Mouse (Mus musculus): ENCODE measurements around the gene Pick1.

DNA sequence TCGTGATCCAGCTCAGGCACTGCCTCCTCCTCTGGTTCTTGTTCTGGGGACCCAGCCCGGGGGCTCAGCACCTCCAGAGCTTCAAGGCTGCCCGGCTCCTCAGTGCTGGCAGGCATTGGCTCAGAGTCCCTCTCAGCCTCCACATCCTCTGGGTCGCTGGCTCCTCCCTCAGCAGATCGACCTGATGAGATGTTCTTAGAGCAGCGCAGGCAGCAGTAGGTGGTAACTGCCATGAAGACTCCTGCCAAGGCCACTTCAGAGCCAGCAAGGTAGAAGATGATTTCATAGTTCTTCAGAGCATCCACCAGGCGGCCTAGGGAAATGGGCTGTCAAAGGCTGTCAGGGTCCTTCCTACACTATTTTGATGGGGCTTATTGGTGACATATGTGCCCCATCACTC, 22.2 kb downstream of the Pick1 start:
- no peak for TF ChIP-seq CTCF (IDR thresholded peaks at IDR 0.05; ENCODE audit: borderline replicate concordance, extremely low read depth, insufficient read depth, insufficient read length)
- TF ChIP-seq POLR2A (IDR thresholded peaks at IDR 0.05; ENCODE audit: borderline replicate concordance, extremely low read depth, insufficient read depth, insufficient read length, poor library complexity, severe bottlenecking), result no peak

All from brain, embryonic 14.5 days (tissue).